Mouse (Mus musculus) retina, postnatal 7 days (tissue): Measurements from ENCODE around the gene Nr1h4.
"Not testable (repeated sequence)": the region's sequence is repeated elsewhere in the genome, so short reads cannot be mapped to it uniquely, and the experiment has no call there.

ENCODE experiments used
- DNase-seq: peaks from one replicate; pipeline ENCODE4 v3.0.0-alpha.2; 2012; ENCODE audit warnings: low read depth, low spot score

The Nr1h4 gene

GRCm38 (mm10) chr10:89532929-89533727 lies at the start of gene Nr1h4:
TSS of gene Nr1h4 (minus strand) at chr10:89533585.
- DNase-seq, result peak; percentile 16

GRCm38 (mm10) chr10:89578801-89579200 lies 45.4 kb upstream of the Nr1h4 start:
- no peak for DNase-seq

- no peak for DNase-seq
Measured at GRCm38 (mm10) chr10:89577666-89578065, 44.3 kb upstream of the Nr1h4 start.

GRCm38 (mm10) chr10:89573421-89573820 lies 40.0 kb upstream of the Nr1h4 start:
- DNase-seq, result no peak

GRCm38 (mm10) chr10:89572946-89573345 lies 39.6 kb upstream of the Nr1h4 start:
- DNase-seq, result no peak

GRCm38 (mm10) chr10:89567391-89567790 lies 34.0 kb upstream of the Nr1h4 start:
- DNase-seq, result no peak

- no peak for DNase-seq
Measured at GRCm38 (mm10) chr10:89565301-89566022, 32.1 kb upstream of the Nr1h4 start.

- no peak for DNase-seq
Measured at GRCm38 (mm10) chr10:89562113-89562512, 28.7 kb upstream of the Nr1h4 start.

GRCm38 (mm10) chr10:89559351-89559750 lies 26.0 kb upstream of the Nr1h4 start:
- DNase-seq, result no peak

GRCm38 (mm10) chr10:89554885-89555284 lies 21.5 kb upstream of the Nr1h4 start:
- not testable (repeated sequence) for DNase-seq

GRCm38 (mm10) chr10:89553855-89554254 lies 20.5 kb upstream of the Nr1h4 start:
- DNase-seq, result not testable (repeated sequence)

GRCm38 (mm10) chr10:89553015-89553414 lies 19.6 kb upstream of the Nr1h4 start:
- no peak for DNase-seq

- no peak for DNase-seq
Measured at GRCm38 (mm10) chr10:89551657-89552056, 18.3 kb upstream of the Nr1h4 start.

- no peak for DNase-seq
Measured at GRCm38 (mm10) chr10:89548028-89548427, 14.6 kb upstream of the Nr1h4 start.

- DNase-seq, result no peak
Measured at GRCm38 (mm10) chr10:89546989-89547388, 13.6 kb upstream of the Nr1h4 start.

GRCm38 (mm10) chr10:89543867-89544266 lies 10.5 kb upstream of the Nr1h4 start:
- DNase-seq, result no peak

- no peak for DNase-seq
Measured at GRCm38 (mm10) chr10:89542321-89542720, 8.9 kb upstream of the Nr1h4 start.

- no peak for DNase-seq
Measured at GRCm38 (mm10) chr10:89532451-89532850, 934 bp downstream of the Nr1h4 start.

GRCm38 (mm10) chr10:89531976-89532375 lies 1.4 kb downstream of the Nr1h4 start:
- DNase-seq, result no peak

GRCm38 (mm10) chr10:89531194-89531634 lies 2.2 kb downstream of the Nr1h4 start:
- DNase-seq, result peak; percentile 6

- no peak for DNase-seq
Measured at GRCm38 (mm10) chr10:89527054-89527453, 6.3 kb downstream of the Nr1h4 start.

GRCm38 (mm10) chr10:89525823-89526222 lies 7.6 kb downstream of the Nr1h4 start:
- DNase-seq, result no peak

GRCm38 (mm10) chr10:89522481-89522880 lies 10.9 kb downstream of the Nr1h4 start:
- DNase-seq, result no peak
